Mouse (Mus musculus) lung, embryonic 16.5 days (tissue): Measurements from ENCODE around the gene Unkl. TPM values are rescaled to one million over a fixed set of nuclear protein-coding genes. Genes with fewer than 3 reads are reported as not detected.

ENCODE experiments used
- ATAC-seq: fragments of 200-750 bp; cut with Nextera tagmentation; 2 replicates; pipeline ENCODE4 v1.8.0; 2017; ENCODE audit warnings: low read depth, mild to moderate bottlenecking, moderate library complexity
- H3K27ac ChIP-seq: fragments of 300-500 bp; sonication (generic); 2 replicates; pipeline ENCODE4 v1.5.1; 2014; ENCODE audit warnings: mild to moderate bottlenecking, control low read depth, low read length
- H3K27me3 ChIP-seq: fragments of 300-500 bp; sonication (generic); 2 replicates; pipeline ENCODE4 v1.6.1; 2014; ENCODE audit warnings: low read depth, low read length, mixed read lengths; ENCODE audit not compliant: control insufficient read depth, insufficient read depth
- H3K36me3 ChIP-seq: fragments of 300-500 bp; sonication (generic); 2 replicates; pipeline ENCODE4 v1.6.1; 2014; ENCODE audit warnings: low read length; ENCODE audit not compliant: control insufficient read depth, insufficient read depth
- H3K4me1 ChIP-seq: fragments of 300-500 bp; sonication (generic); replicated peaks from 2 replicates; pipeline ENCODE4 v1.6.1; 2014; ENCODE audit warnings: low read length, mixed read lengths; ENCODE audit not compliant: control insufficient read depth, insufficient read depth
- H3K4me2 ChIP-seq: fragments of 300-500 bp; sonication (generic); 2 replicates; pipeline ENCODE4 v1.6.1; 2014; ENCODE audit warnings: low read depth, low read length, control low read depth
- H3K4me3 ChIP-seq: fragments of 300-500 bp; sonication (generic); 2 replicates; pipeline ENCODE4 v1.5.1; 2014; ENCODE audit warnings: mild to moderate bottlenecking, low read length, control low read depth
- H3K9ac ChIP-seq: fragments of 300-500 bp; sonication (generic); 2 replicates; pipeline ENCODE4 v1.6.1; 2014; ENCODE audit warnings: low read length, control low read depth
- H3K9me3 ChIP-seq: fragments of 300-500 bp; sonication (generic); 2 replicates; pipeline ENCODE4 v1.6.1; 2016; ENCODE audit warnings: low read length; ENCODE audit not compliant: control insufficient read depth
- WGBS: fragments of 180-500 bp; shearing (Covaris S2); extraction: QIAGEN DNeasy Blood & Tissue Kit; methylation state at CpG from one replicate; pipeline ENCODE4 v1.1.7; 2014; 5-methylcytosine and 5-hydroxymethylcytosine counted together
- polyA plus RNA-seq: library from polyadenylated mRNA; unstranded; fragments of >200 nt; fragmentation: Nextera tagmentation; extraction: Ambion mirVana; gene quantifications from 2 replicates; pipeline ENCODE4 v1.2.1, GENCODE M21; 2015

Gene Unkl
- polyA plus RNA-seq, 1 experiment from 2014 or later, result 10.8 TPM

GRCm38 (mm10) chr17:25175411-25175810 lies 12.8 kb upstream of the Unkl start, which contains the start of gene Gm38655:
TSS of gene Gm38655 (minus strand) at chr17:25175471.
- Histone ChIP-seq H3K9me3 (no peaks in the 10 kb centered on the region), H3K4me2 (peak within 1 kb of the TSS; percentile 34), H3K4me1 (peaks cover 14% of the 10 kb centered on the region; the same call in 1 of the 2 replicates), H3K4me3 (no peak within 1 kb of the TSS), H3K27ac (peak within 1 kb of the TSS; percentile 89), H3K27me3 (no peaks in the 10 kb centered on the region), H3K9ac (peak within 1 kb of the TSS; percentile 43; the same call in 1 of the 2 replicates), H3K36me3 (no peaks in the 10 kb centered on the region)
- WGBS, result 45% methylated on average over 9 of the region's 9 CpGs
- peak; percentile 94 for ATAC-seq

- Histone ChIP-seq H3K9me3 (no peaks in the 10 kb centered on the region), H3K36me3 (no peaks in the 10 kb centered on the region), H3K27me3 (no peaks in the 10 kb centered on the region), H3K9ac (no peak overlapping the region), H3K4me1 (peaks cover 16% of the 10 kb centered on the region), H3K4me2 (peak overlapping the region; percentile 93; the same call in 1 of the 2 replicates), H3K4me3 (0 out of 2 replicates have a peak overlapping the region, but pooled peaks have one; percentile 84), H3K27ac (no peak overlapping the region)
- ATAC-seq, result no peak
These were observed 5.0 kb upstream of the Unkl start for GRCm38 (mm10) chr17:25183232-25183631.

GRCm38 (mm10) chr17:25184129-25184691 lies 4.0 kb upstream of the Unkl start, which contains the start of gene BC003965:
TSS of gene BC003965 (plus strand) at chr17:25184554.
- no peaks in the 10 kb centered on the region for H3K36me3 ChIP-seq
- peak within 1 kb of the TSS; percentile 97 for H3K4me2 ChIP-seq
- peak within 1 kb of the TSS; percentile 84 for H3K4me3 ChIP-seq
- no peaks in the 10 kb centered on the region for H3K9me3 ChIP-seq
- under 1% methylated on average over 48 of the region's 50 CpGs for WGBS
- peaks cover 19% of the 10 kb centered on the region for H3K4me1 ChIP-seq
- H3K27ac ChIP-seq, result peak within 1 kb of the TSS; percentile 87
- ATAC-seq, result peak; percentile 87
- no peaks in the 10 kb centered on the region for H3K27me3 ChIP-seq
- peak within 1 kb of the TSS; percentile 91 for H3K9ac ChIP-seq

- peak overlapping the region; percentile 97 for H3K4me2 ChIP-seq
- peaks cover 26% of the 10 kb centered on the region for H3K4me1 ChIP-seq
- H3K4me3 ChIP-seq, result peak overlapping the region; percentile 84
- H3K27me3 ChIP-seq, result no peaks in the 10 kb centered on the region
- peak overlapping the region; percentile 74 for H3K9ac ChIP-seq
- no peaks in the 10 kb centered on the region for H3K9me3 ChIP-seq
- peak; percentile 7; the same call in 1 of the 2 replicates for ATAC-seq
- H3K27ac ChIP-seq, result peak overlapping the region; percentile 15; the same call in 1 of the 2 replicates
- WGBS, result 4% methylated on average over 17 of the region's 17 CpGs
- no peaks in the 10 kb centered on the region for H3K36me3 ChIP-seq
These were observed 3.2 kb upstream of the Unkl start for GRCm38 (mm10) chr17:25184961-25185360.

- H3K4me2 ChIP-seq, result peak overlapping the region; percentile 85
- H3K4me3 ChIP-seq, result peak overlapping the region; percentile 96
- H3K4me1 ChIP-seq, result peaks cover 27% of the 10 kb centered on the region
- H3K27me3 ChIP-seq, result no peaks in the 10 kb centered on the region
- WGBS, result 5% methylated on average over 11 of the region's 11 CpGs
- H3K27ac ChIP-seq, result peak overlapping the region; percentile 86
- H3K9me3 ChIP-seq, result no peaks in the 10 kb centered on the region
- H3K36me3 ChIP-seq, result peaks cover 5% of the 10 kb centered on the region; the same call in 1 of the 2 replicates
- peak overlapping the region; percentile 96 for H3K9ac ChIP-seq
- ATAC-seq, result no peak
These were observed 430 bp upstream of the Unkl start for GRCm38 (mm10) chr17:25187784-25188149.

- H3K4me3 ChIP-seq, result peak overlapping the region; percentile 96
- H3K9ac ChIP-seq, result peak overlapping the region; percentile 96
- peaks cover 20% of the 10 kb centered on the region for H3K4me1 ChIP-seq
- no peak for ATAC-seq
- no peaks in the 10 kb centered on the region for H3K27me3 ChIP-seq
- under 1% methylated on average over 15 of the region's 16 CpGs for WGBS
- H3K9me3 ChIP-seq, result no peaks in the 10 kb centered on the region
- H3K27ac ChIP-seq, result no peak overlapping the region
- peak overlapping the region; percentile 85 for H3K4me2 ChIP-seq
- peaks cover 5% of the 10 kb centered on the region; the same call in 1 of the 2 replicates for H3K36me3 ChIP-seq
These were observed 894 bp downstream of the Unkl start for GRCm38 (mm10) chr17:25189091-25189490.

GRCm38 (mm10) chr17:25202401-25202800 lies 14.2 kb downstream of the Unkl start:
- Histone ChIP-seq H3K27me3 (no peaks in the 10 kb centered on the region), H3K4me3 (no peak overlapping the region), H3K9ac (no peak overlapping the region), H3K9me3 (no peaks in the 10 kb centered on the region), H3K4me2 (no peak overlapping the region), H3K27ac (no peak overlapping the region), H3K36me3 (peaks cover 37% of the 10 kb centered on the region), H3K4me1 (no peaks in the 10 kb centered on the region)
- 94% methylated on average over 4 of the region's 4 CpGs for WGBS
- no peak for ATAC-seq

- H3K27ac ChIP-seq, result no peak overlapping the region
- 89% methylated on average over 4 of the region's 4 CpGs for WGBS
- no peak overlapping the region for H3K9ac ChIP-seq
- no peaks in the 10 kb centered on the region for H3K4me1 ChIP-seq
- H3K4me2 ChIP-seq, result no peak overlapping the region
- H3K4me3 ChIP-seq, result no peak overlapping the region
- no peak for ATAC-seq
- no peaks in the 10 kb centered on the region for H3K27me3 ChIP-seq
- H3K9me3 ChIP-seq, result no peaks in the 10 kb centered on the region
- H3K36me3 ChIP-seq, result peaks cover 33% of the 10 kb centered on the region
These were observed 21.8 kb downstream of the Unkl start for GRCm38 (mm10) chr17:25210006-25210405.

GRCm38 (mm10) chr17:25210680-25211466 lies 22.7 kb downstream of the Unkl start:
- Histone ChIP-seq H3K9me3 (no peaks in the 10 kb centered on the region), H3K4me3 (no peak overlapping the region), H3K9ac (no peak overlapping the region), H3K27ac (no peak overlapping the region), H3K4me2 (no peak overlapping the region), H3K36me3 (peaks cover 28% of the 10 kb centered on the region), H3K4me1 (no peaks in the 10 kb centered on the region), H3K27me3 (no peaks in the 10 kb centered on the region)
- WGBS, result 74% methylated on average over 15 of the region's 15 CpGs
- ATAC-seq, result peak; percentile 26; the same call in 1 of the 2 replicates
